Mouse (Mus musculus) right cerebral cortex, postnatal 4 days (tissue): Measurements from ENCODE around the gene Rxylt1.

Experiments
- DNase-seq: peaks from one replicate; pipeline ENCODE4 v3.0.0-alpha.2; 2022

Gene Rxylt1

DNA sequence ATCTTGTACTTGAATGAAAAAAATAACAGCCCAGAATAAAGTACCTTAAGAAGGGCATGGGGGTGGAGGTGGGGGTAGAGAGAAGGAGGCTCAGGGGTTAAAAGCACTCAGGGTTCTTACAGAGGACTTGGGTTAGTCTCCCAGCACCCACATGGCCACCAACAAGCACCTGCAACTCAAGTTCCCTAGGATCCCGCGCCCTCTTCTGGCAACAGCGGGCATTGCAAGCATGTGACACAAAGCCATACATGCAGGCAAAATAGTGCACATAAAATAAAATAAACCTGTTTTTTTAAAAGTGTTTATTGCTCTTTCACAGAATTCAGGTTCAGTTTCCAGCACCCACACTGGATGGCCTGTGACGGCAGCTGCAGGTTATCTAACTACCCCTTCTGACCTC lies 56.8 kb downstream of the Rxylt1 start:
- no peak for DNase-seq

DNA sequence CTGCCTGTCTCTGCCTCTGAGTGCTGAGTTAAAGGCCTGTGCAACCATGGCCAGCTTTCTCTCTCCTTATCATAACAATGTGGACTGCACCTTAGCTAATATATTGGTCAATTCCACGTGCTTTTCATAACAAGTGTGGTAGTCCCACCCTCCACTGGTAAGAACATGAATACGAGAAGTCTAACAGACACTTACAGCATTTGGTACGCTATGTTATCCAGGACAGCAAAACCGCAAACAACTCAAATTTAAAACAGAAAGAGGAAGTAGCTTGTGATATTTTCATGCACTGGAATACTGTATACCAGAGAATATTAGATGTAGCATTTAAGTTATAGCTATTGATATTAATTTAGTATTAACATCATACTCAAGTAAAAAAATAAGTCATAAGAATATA lies 57.6 kb downstream of the Rxylt1 start:
- DNase-seq: no peak

DNA sequence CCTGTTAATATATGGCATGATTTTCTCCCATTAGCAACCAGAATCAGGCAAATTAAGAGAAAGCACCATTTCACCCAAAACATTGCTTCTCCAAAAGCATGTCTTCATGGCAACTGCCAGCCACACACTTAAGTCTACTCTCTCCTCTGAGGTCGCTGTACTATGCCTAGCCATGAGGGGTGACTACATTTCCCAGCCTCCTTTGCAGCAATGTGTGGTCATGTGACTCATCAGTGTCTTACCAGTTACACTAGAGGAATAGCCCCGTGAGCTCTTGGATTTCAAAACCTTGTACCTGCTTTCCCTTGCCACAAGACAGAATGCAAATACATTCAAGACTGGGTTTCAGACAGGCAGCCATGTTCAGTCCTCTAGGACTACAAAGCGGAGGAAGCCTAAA lies 58.6 kb downstream of the Rxylt1 start:
- DNase-seq: no peak

DNA sequence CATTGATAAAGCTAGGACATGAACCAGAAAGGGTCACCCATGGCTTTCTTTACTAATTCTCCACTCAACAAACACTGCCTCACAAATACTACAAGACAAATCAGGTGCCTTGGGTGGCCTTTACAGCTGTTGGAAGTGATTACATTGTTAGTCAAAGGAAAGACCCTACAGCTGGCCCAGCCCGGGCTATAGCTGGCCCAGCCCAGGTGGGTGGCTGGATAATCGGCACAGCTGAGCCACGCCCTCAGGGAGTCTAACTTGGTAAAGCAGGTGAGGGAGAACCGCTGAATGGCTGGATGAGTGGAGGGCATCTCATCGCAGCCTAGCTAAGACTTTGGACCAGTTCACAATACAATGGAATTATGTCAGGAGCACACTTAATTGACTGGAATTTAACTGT lies 63.9 kb downstream of the Rxylt1 start:
- DNase-seq: no peak

DNA sequence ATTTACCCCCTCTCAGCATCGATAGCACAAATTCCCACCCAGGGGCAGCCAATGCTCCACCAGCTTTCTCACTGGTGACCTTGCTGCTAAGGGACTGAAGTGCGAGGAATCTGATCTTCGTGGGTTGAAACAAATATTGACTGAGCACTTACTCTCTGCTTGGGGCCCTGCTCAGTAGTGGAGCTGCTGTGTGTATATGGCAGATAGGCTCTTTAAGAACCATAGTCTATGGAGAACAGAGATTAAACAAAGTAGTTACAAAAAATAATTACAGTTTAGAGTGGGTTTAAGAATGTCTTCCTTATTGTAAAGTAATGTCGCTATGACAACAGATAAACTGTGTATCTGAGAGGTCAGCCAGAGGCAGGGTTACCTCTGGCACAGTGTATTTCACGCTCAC lies 66.8 kb downstream of the Rxylt1 start:
- DNase-seq: no peak

- no peak for DNase-seq
Observed at GRCm38 (mm10) chr10:122029738-122030137, 67.4 kb downstream of the Rxylt1 start.
